Mouse (Mus musculus) limb, embryonic 11.5 days (tissue): ENCODE data around the gene Trim2. TPM values are rescaled to one million over a fixed set of nuclear protein-coding genes. Genes with fewer than 3 reads are reported as not detected.

Experiments
- ATAC-seq: fragments of 200-750 bp; cut with Nextera tagmentation; 2 replicates; pipeline ENCODE4 v1.8.0; 2017; ENCODE audit warnings: low read depth; ENCODE audit not compliant: insufficient number of reproducible peaks, low FRiP score, low TSS enrichment
- DNase-seq: peaks from one replicate; pipeline ENCODE4 v3.0.0-alpha.2; 2015; ENCODE audit warnings: low spot score
- H3K27ac ChIP-seq: fragments of 300-500 bp; sonication (generic); replicated peaks from 2 replicates; pipeline ENCODE4 v1.5.1; 2014; ENCODE audit warnings: low read depth, mild to moderate bottlenecking, low read length
- H3K27me3 ChIP-seq: fragments of 300-500 bp; sonication (generic); 2 replicates; pipeline ENCODE4 v1.6.1; 2014; ENCODE audit warnings: mild to moderate bottlenecking, low read length, mixed read lengths; ENCODE audit not compliant: control insufficient read depth, insufficient read depth
- H3K36me3 ChIP-seq: fragments of 300-500 bp; sonication (generic); 2 replicates; pipeline ENCODE4 v1.6.1; 2014; ENCODE audit warnings: mild to moderate bottlenecking, low read length, moderate library complexity, mixed read lengths; ENCODE audit not compliant: control insufficient read depth, insufficient read depth
- H3K4me1 ChIP-seq: fragments of 300-500 bp; sonication (generic); 2 replicates; pipeline ENCODE4 v1.6.1; 2014; ENCODE audit warnings: low read length, mixed read lengths; ENCODE audit not compliant: control insufficient read depth, insufficient read depth
- H3K4me2 ChIP-seq: fragments of 300-500 bp; sonication (generic); 2 replicates; pipeline ENCODE4 v1.6.1; 2014; ENCODE audit warnings: low read depth, mild to moderate bottlenecking, moderate library complexity; ENCODE audit not compliant: severe bottlenecking
- H3K4me3 ChIP-seq: fragments of 300-500 bp; sonication (generic); 2 replicates; pipeline ENCODE4 v1.5.1; 2014; ENCODE audit warnings: low read depth, low read length
- H3K9ac ChIP-seq: fragments of 300-500 bp; sonication (generic); 2 replicates; pipeline ENCODE4 v1.6.1; 2014; ENCODE audit warnings: mild to moderate bottlenecking, low read length
- H3K9me3 ChIP-seq: fragments of 300-500 bp; sonication (generic); 2 replicates; pipeline ENCODE4 v1.6.1; 2016; ENCODE audit warnings: low read length; ENCODE audit not compliant: control insufficient read depth
- WGBS: fragments of 180-500 bp; shearing (Covaris S2); extraction: QIAGEN DNeasy Blood & Tissue Kit; methylation state at CpG from one replicate; pipeline ENCODE4 v1.1.7; 2014; 5-methylcytosine and 5-hydroxymethylcytosine counted together
- polyA plus RNA-seq: library from polyadenylated mRNA; unstranded; fragments of >200 nt; fragmentation: Nextera tagmentation; extraction: Ambion mirVana; gene quantifications from 2 replicates; pipeline ENCODE4 v1.2.1, GENCODE M21; 2014

Trim2 gene
- polyA plus RNA-seq, 1 experiment from 2014 or later = 12.4 TPM

DNA sequence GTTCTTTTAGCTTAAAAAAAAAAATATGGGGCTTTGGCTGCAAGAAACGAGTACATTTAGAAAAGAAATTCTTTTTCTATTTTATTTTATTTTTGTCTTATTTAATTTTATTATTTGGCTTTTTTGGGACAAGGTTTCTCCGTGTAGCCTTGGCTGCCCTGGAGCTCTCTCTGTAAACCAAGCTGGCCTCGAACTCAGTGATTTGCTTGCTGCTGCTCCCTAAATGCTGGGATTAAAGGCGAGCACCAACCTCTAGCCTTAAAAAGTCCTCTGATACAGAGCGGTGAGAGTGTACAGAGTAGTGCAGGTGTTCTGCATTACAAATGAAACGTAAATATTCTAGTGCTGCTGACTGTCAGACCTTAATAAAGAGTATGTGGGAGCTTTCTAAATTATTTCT, 150.6 kb downstream of the Trim2 start:
- Histone ChIP-seq H3K9me3 (no peaks in the 10 kb centered on the region), H3K9ac (no peak overlapping the region), H3K4me3 (no peak overlapping the region), H3K4me1 (peaks cover 3% of the 10 kb centered on the region; the same call in 1 of the 2 replicates), H3K27ac (no peak overlapping the region), H3K4me2 (no peak overlapping the region), H3K36me3 (no peaks in the 10 kb centered on the region), H3K27me3 (no peaks in the 10 kb centered on the region)
- WGBS = 48% methylated on average over 6 of the region's 6 CpGs
- ATAC-seq = no peak
- DNase-seq = no peak

DNA sequence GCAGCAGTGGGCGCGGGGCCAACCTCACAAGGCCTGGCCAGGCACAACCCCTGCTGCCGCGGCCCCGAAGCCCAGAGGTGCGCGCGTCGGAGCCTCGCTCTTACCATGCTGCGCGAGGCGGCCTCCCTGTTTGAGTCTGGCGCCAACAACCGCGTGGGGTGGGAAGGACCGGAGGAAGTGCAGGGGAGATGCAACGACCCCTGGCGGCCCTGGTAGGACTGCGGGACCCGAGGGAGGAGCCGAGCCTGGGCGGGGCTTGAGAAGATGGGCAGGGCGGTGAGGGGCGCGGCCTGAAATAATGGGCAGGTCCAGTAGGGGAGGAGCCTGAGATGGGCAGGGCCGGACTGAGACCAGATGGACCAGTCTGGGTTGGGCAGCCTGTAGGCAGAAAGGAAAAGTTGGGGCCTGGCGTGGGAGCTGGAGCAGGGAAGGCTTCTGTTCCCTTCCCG, 151.1 kb downstream of the Trim2 start, which contains the start of gene Mnd1:
Gene Mnd1 (minus strand): TSS at position 229 of the 449 bp plus-strand sequence.
- Histone ChIP-seq H3K9me3 (no peaks in the 10 kb centered on the region), H3K4me2 (peak within 1 kb of the TSS; percentile 92), H3K36me3 (no peaks in the 10 kb centered on the region), H3K4me3 (peak within 1 kb of the TSS; percentile 44), H3K9ac (peak within 1 kb of the TSS; percentile 76), H3K27ac (peak within 1 kb of the TSS; percentile 84), H3K27me3 (no peaks in the 10 kb centered on the region), H3K4me1 (peaks cover 3% of the 10 kb centered on the region; the same call in 1 of the 2 replicates)
- DNase-seq (peak; percentile 100), ATAC-seq (peak; percentile 98)
- 0% methylated on average over 29 of the region's 29 CpGs for WGBS

DNA sequence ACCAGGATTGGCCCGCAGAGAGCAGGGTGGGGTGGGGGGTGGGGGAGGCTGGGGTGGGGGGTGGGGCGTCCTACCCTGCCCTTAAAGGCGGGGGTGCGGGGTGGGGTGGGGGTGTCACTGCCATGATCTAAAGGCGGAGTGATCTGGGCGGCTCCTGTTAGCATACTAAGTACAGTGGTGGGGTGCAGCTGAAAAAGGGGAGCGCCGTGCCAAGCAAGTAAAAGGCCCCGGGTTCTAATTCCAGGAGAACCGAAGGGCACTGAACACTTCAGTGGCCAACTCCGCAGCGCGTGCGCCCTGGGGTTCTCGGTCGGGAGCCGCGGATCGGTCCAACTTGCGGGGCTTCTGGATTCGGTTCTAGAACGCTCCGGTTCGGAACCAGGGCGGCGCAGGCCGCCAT, 151.5 kb downstream of the Trim2 start:
- Histone ChIP-seq H3K4me3 (peak overlapping the region; percentile 44), H3K4me2 (peak overlapping the region; percentile 92), H3K36me3 (no peaks in the 10 kb centered on the region), H3K9ac (peak overlapping the region; percentile 76), H3K27ac (peak overlapping the region; percentile 84), H3K9me3 (no peaks in the 10 kb centered on the region), H3K27me3 (no peaks in the 10 kb centered on the region), H3K4me1 (peaks cover 3% of the 10 kb centered on the region; the same call in 1 of the 2 replicates)
- ATAC-seq (peak; percentile 52), DNase-seq (no peak)
- WGBS = under 1% methylated on average over 26 of the region's 27 CpGs

DNA sequence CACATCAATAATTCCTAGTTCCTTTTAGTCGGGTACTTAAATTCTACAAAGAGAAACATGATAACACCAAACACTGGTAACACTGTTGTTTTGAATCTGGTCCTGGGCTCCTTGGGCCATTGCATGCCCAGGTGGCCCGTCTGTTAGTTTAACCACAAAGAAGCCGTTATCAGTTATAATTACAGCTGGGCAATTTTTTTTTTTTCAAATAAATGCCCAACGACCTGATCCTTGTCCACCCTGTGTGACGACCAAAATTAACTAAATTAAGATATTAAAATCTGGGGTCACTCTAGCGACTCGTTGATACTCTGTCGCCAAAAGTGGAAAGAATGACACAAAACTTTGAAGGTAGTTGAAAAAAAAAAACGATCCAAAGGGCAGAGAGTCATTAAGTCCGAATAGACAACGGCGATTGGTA, 151.9 kb downstream of the Trim2 start:
- Histone ChIP-seq H3K4me3 (no peak overlapping the region), H3K36me3 (no peaks in the 10 kb centered on the region), H3K9me3 (no peaks in the 10 kb centered on the region), H3K27ac (no peak overlapping the region), H3K4me2 (peak overlapping the region; percentile 92), H3K27me3 (no peaks in the 10 kb centered on the region), H3K9ac (no peak overlapping the region), H3K4me1 (peaks cover 3% of the 10 kb centered on the region; the same call in 1 of the 2 replicates)
- WGBS = 2% methylated on average over 12 of the region's 12 CpGs
- ATAC-seq = no peak
- peak; percentile 43 for DNase-seq

DNA sequence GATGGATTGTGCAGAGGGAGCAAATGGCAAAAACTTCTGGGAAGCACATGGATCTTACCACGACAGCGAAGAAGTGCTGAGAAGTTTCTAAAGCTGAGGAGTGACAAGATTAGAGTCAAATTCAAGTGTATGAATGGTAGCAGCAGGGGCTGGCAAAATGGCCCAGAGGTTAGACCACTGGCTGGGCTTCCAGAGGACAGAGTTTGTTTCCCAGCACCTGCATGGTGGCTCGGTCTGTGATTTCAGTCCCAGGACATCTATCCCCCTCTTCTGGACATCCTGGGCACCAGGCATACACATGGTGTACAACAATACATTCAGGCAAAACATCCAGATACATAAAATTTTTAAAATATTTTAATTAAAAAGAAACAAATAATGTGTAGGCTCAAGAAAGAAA, 156.8 kb downstream of the Trim2 start:
- Histone ChIP-seq H3K4me2 (no peak overlapping the region), H3K27me3 (no peaks in the 10 kb centered on the region), H3K4me1 (no peaks in the 10 kb centered on the region; the same call in 1 of the 2 replicates), H3K4me3 (no peak overlapping the region), H3K9me3 (peaks cover 3% of the 10 kb centered on the region; the same call in 1 of the 2 replicates), H3K9ac (no peak overlapping the region), H3K27ac (no peak overlapping the region), H3K36me3 (0 out of 2 replicates have a peak, but pooled peaks cover 2% of the 10 kb centered on the region)
- no peak for ATAC-seq
- no peak for DNase-seq
- WGBS = 94% methylated on average over 3 of the region's 3 CpGs

DNA sequence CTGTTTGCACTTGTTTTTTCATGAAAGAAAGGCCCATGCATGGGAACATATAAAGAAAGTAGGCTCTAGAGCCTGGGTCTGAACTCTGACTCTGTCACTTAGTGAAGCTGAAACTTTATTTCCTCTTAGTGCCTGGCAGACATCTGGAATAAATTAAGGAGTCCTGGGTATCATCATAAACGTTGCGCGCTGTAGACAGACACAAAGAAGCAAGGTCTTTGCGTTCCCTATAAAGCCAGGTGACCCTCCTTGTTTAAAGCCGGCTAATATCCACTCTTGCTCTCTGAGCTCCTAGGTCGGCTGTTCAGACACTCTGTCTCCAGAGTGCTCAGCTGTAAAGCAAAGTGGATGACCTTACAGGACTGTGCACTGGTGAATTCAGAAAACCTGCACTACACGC, 165.7 kb downstream of the Trim2 start:
- DNase-seq = peak; percentile 71

DNA sequence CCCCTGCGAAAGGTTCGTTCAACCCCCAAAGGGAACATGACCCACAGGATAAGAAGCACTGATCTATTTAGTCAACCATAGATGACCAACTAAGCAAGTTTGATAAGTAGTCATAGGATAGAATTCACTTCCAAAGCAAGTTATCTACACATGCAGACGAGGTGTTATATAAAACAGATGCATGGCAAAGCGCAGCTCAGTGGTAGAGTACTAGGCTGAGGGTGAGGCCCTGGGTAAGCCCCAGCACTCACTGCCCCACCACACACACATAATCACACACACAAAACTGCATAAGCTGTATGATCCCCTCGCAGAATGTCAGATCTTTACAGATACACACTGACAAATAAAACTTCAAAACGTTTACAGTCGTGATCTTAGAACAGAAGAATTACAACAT, 170.2 kb downstream of the Trim2 start:
- Histone ChIP-seq H3K4me3 (no peak overlapping the region), H3K4me2 (no peak overlapping the region), H3K27me3 (no peaks in the 10 kb centered on the region), H3K9ac (no peak overlapping the region), H3K4me1 (peaks cover 23% of the 10 kb centered on the region), H3K36me3 (no peaks in the 10 kb centered on the region), H3K27ac (no peak overlapping the region), H3K9me3 (no peaks in the 10 kb centered on the region)
- ATAC-seq (no peak), DNase-seq (no peak)
- 81% methylated on average over 7 of the region's 7 CpGs for WGBS

More for the DNA sequence above, 165.7 kb downstream of the Trim2 start:
- 20% methylated on average over 7 of the region's 7 CpGs for WGBS
- H3K4me2 ChIP-seq = no peak overlapping the region
- peaks cover 10% of the 10 kb centered on the region for H3K4me1 ChIP-seq
- ATAC-seq = peak; percentile 77
- H3K27ac ChIP-seq = peak overlapping the region; percentile 44
- no peaks in the 10 kb centered on the region for H3K36me3 ChIP-seq
- H3K9ac ChIP-seq = no peak overlapping the region
- no peaks in the 10 kb centered on the region for H3K27me3 ChIP-seq
- no peak overlapping the region for H3K4me3 ChIP-seq
- no peaks in the 10 kb centered on the region for H3K9me3 ChIP-seq

DNA sequence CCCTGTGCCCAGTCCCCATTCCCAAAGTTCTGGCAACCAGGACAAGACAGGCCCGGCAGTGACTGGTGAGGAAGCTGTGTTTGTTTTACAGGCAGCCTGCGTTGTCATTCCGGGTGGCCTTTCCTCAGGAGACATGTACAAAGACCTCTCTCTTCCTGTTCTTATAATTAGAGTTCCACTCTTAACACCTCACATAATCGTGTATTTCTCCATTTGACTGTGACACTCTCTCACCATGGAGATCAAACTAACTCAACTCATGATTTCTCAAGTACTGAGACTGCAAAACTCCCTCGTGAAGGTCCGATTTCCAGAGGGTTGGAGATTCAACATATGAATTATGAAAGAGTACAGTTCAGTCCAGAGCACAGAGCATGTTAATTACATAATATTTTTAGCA, 170.7 kb downstream of the Trim2 start:
- DNase-seq (no peak), ATAC-seq (no peak)

DNA sequence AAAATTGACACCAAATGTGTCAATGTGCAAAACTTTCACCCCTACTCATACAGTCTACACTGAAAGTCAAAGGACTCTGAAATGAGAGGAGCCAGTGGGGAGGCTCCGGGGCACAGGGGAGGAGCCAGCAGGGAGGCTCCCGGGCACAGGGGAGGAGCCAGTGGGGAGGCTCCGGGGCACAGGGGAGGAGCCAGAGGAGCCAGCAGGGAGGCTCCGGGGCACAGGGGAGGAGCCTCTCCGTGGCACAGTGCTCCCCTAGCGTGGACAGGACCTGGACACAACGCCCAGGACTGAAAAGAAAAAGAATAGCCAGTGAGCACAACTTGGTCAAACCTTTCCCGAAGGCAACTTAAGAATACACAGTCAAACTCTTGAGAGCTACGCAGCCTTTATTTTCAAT, 171.3 kb downstream of the Trim2 start:
- H3K4me1 ChIP-seq = peaks cover 23% of the 10 kb centered on the region
- H3K27ac ChIP-seq = no peak overlapping the region

More for the DNA sequence above, 170.7 kb downstream of the Trim2 start:
- no peaks in the 10 kb centered on the region for H3K27me3 ChIP-seq
- WGBS = 72% methylated on average over 6 of the region's 6 CpGs
- no peaks in the 10 kb centered on the region for H3K36me3 ChIP-seq
- H3K9me3 ChIP-seq = no peaks in the 10 kb centered on the region
- H3K4me2 ChIP-seq = no peak overlapping the region
- H3K4me3 ChIP-seq = no peak overlapping the region
- H3K27ac ChIP-seq = no peak overlapping the region
- H3K4me1 ChIP-seq = peaks cover 22% of the 10 kb centered on the region
- no peak overlapping the region for H3K9ac ChIP-seq

More for the DNA sequence above, 171.3 kb downstream of the Trim2 start:
- no peak for ATAC-seq
- 33% methylated on average over 9 of the region's 9 CpGs for WGBS
- H3K27me3 ChIP-seq = no peaks in the 10 kb centered on the region
- no peaks in the 10 kb centered on the region for H3K36me3 ChIP-seq
- DNase-seq = no peak
- no peak overlapping the region for H3K9ac ChIP-seq
- H3K9me3 ChIP-seq = no peaks in the 10 kb centered on the region
- H3K4me2 ChIP-seq = no peak overlapping the region
- no peak overlapping the region for H3K4me3 ChIP-seq
